ENCODE assay signal across 14 mouse cellular contexts in genomic region chr2:148492108-148492507, GRCm38 (mm10). TPM values are rescaled to one million over a fixed set of nuclear protein-coding genes. Genes with fewer than 3 reads are reported as not detected.
DNase-seq lines count a peak whose midpoint lies in the region; ATAC-seq and TF ChIP-seq lines count a peak whose summit lies in the region.
"Had no signal": no experiment of that assay in that cellular context is flagged by ENCODE, and none has a peak within 500 bp of the region (broad histone marks: within the 10 kb centered on the region; RNA-seq: fewer than 3 reads in every experiment).

No protein-coding gene starts in this region.

- H3K9me3 ChIP-seq in liver, embryonic 15.5 days (replicated peaks), result no peaks in the 10 kb centered on the region
- no peaks in the 10 kb centered on the region for H3K9me3 ChIP-seq in midbrain, embryonic 14.5 days (ENCODE audit: control insufficient read depth, low read length)
- no peaks in the 10 kb centered on the region for H3K9me3 ChIP-seq in forebrain, postnatal 0 days (ENCODE audit: low read length)
- H3K9me3 ChIP-seq in forebrain, embryonic 13.5 days (replicated peaks), result no peaks in the 10 kb centered on the region
- H3K9me3 ChIP-seq: embryonic facial prominence, embryonic 13.5 days; heart, embryonic 12.5 days; limb, embryonic 10.5 days had no signal

- H3K4me2 ChIP-seq in liver, embryonic 15.5 days, result no peak overlapping the region
- no peak overlapping the region for H3K4me2 ChIP-seq in midbrain, embryonic 14.5 days (ENCODE audit: low read length)
- no peak overlapping the region for H3K4me2 ChIP-seq in forebrain, postnatal 0 days (ENCODE audit: low read depth)
- no peak overlapping the region for H3K4me2 ChIP-seq in forebrain, embryonic 13.5 days
- H3K4me2 ChIP-seq: embryonic facial prominence, embryonic 13.5 days; heart, embryonic 12.5 days; midbrain, embryonic 11.5 days had no signal

- H3K27me3 ChIP-seq in liver, embryonic 15.5 days, result no peaks in the 10 kb centered on the region
- H3K27me3 ChIP-seq in midbrain, embryonic 14.5 days (ENCODE audit: control insufficient read depth, insufficient read depth, low read length), result no peaks in the 10 kb centered on the region
- no peaks in the 10 kb centered on the region for H3K27me3 ChIP-seq in forebrain, postnatal 0 days (ENCODE audit: insufficient read depth, low read length)
- H3K27me3 ChIP-seq in forebrain, embryonic 13.5 days, result no peaks in the 10 kb centered on the region
- H3K27me3 ChIP-seq: embryonic facial prominence, embryonic 13.5 days; heart, embryonic 12.5 days had no signal

- H3K27ac ChIP-seq in liver, embryonic 15.5 days (replicated peaks), result no peak overlapping the region
- H3K27ac ChIP-seq in midbrain, embryonic 14.5 days (replicated peaks; ENCODE audit: low read depth, low read length), result no peak overlapping the region
- H3K27ac ChIP-seq in forebrain, postnatal 0 days (ENCODE audit: low read depth, low read length), result no peak overlapping the region
- H3K27ac ChIP-seq in forebrain, embryonic 13.5 days, result no peak overlapping the region
- H3K27ac ChIP-seq: embryonic facial prominence, embryonic 13.5 days; limb, embryonic 10.5 days had no signal

- WGBS in liver, embryonic 15.5 days (ENCODE audit: insufficient replicate concordance), result 24% methylated on average over 4 of the region's 4 CpGs
- 80% methylated on average over 4 of the region's 4 CpGs for WGBS in midbrain, embryonic 14.5 days
- 91% methylated on average over 4 of the region's 4 CpGs for WGBS in forebrain, postnatal 0 days
- 89% methylated on average over 4 of the region's 4 CpGs for WGBS in forebrain, embryonic 13.5 days

- H3K9ac ChIP-seq in liver, embryonic 15.5 days, result no peak overlapping the region
- no peak overlapping the region for H3K9ac ChIP-seq in midbrain, embryonic 14.5 days (replicated peaks; ENCODE audit: low read length)
- H3K9ac ChIP-seq in forebrain, postnatal 0 days, result no peak overlapping the region
- no peak overlapping the region for H3K9ac ChIP-seq in forebrain, embryonic 13.5 days
- H3K9ac ChIP-seq: embryonic facial prominence, embryonic 13.5 days; heart, embryonic 12.5 days had no signal

- H3K4me3 ChIP-seq in liver, embryonic 15.5 days (replicated peaks), result no peak overlapping the region
- H3K4me3 ChIP-seq in midbrain, embryonic 14.5 days (replicated peaks; ENCODE audit: low read depth, low read length), result no peak overlapping the region
- no peak overlapping the region for H3K4me3 ChIP-seq in forebrain, postnatal 0 days (ENCODE audit: low read depth, low read length)
- no peak overlapping the region for H3K4me3 ChIP-seq in forebrain, embryonic 13.5 days
- H3K4me3 ChIP-seq: embryonic facial prominence, embryonic 13.5 days; heart, embryonic 12.5 days; limb, embryonic 10.5 days had no signal

- TF ChIP-seq CTCF in forebrain, postnatal 0 days (IDR thresholded peaks at IDR 0.05; ENCODE audit: low read depth), result no peak

- no peaks in the 10 kb centered on the region for H3K36me3 ChIP-seq in liver, embryonic 15.5 days (replicated peaks)
- no peaks in the 10 kb centered on the region for H3K36me3 ChIP-seq in midbrain, embryonic 14.5 days (ENCODE audit: control insufficient read depth, insufficient read depth, low read length)
- no peaks in the 10 kb centered on the region for H3K36me3 ChIP-seq in forebrain, postnatal 0 days (ENCODE audit: insufficient read depth)
- no peaks in the 10 kb centered on the region for H3K36me3 ChIP-seq in forebrain, embryonic 13.5 days (ENCODE audit: poor library complexity, severe bottlenecking)
- H3K36me3 ChIP-seq: embryonic facial prominence, embryonic 13.5 days; heart, embryonic 12.5 days; limb, embryonic 10.5 days had no signal

- 0 out of 2 replicates have a peak, but pooled peaks have one; percentile 40 for ATAC-seq in liver, embryonic 15.5 days (ENCODE audit: insufficient read depth)
- ATAC-seq in monocyte, adult 5-6 weeks (replicated peaks; ENCODE audit: insufficient number of reproducible peaks, low FRiP score, low TSS enrichment, poor library complexity, severe bottlenecking), result peak; percentile 74
- ATAC-seq in midbrain, embryonic 14.5 days (ENCODE audit: low FRiP score, low TSS enrichment), result no peak
- no peak for ATAC-seq in forebrain, postnatal 0 days
- ATAC-seq in forebrain, embryonic 13.5 days, result no peak

- peaks cover 10% of the 10 kb centered on the region; the same call in 1 of the 2 replicates for H3K4me1 ChIP-seq in liver, embryonic 15.5 days (replicated peaks)
- H3K4me1 ChIP-seq in midbrain, embryonic 14.5 days (ENCODE audit: control insufficient read depth, insufficient read depth, low read length), result no peaks in the 10 kb centered on the region
- H3K4me1 ChIP-seq in forebrain, postnatal 0 days (ENCODE audit: insufficient read depth), result no peaks in the 10 kb centered on the region
- H3K4me1 ChIP-seq in forebrain, embryonic 13.5 days, result no peaks in the 10 kb centered on the region
- H3K4me1 ChIP-seq: embryonic facial prominence, embryonic 13.5 days; limb, embryonic 10.5 days had no signal

- peak; percentile 53 for DNase-seq in layer of hippocampus, adult 9-11 months
- DNase-seq in layer of hippocampus, postnatal 14 days (ENCODE audit: low spot score in 2 of 2), result no peak
- DNase-seq in brain, adult 2 months (ENCODE audit: low read depth, low spot score), result peak; percentile 16
- DNase-seq in midbrain, embryonic 14.5 days, result no peak
- no peak for DNase-seq in forebrain, postnatal 0 days
- DNase-seq: cerebellum, adult 18-20 months had no signal

RNA-seq across cellular contexts. Expression of gene Cd93, which starts 48.7 kb away (rescaled TPM):
- total RNA-seq in layer of hippocampus, postnatal 14 days (2021), result 10 to 100 TPM; 11.8 to 13.5 TPM
- 1.9 and 2.2 TPM in 2 replicates for polyA plus RNA-seq in liver, embryonic 15.5 days (2015; fragmentation: Nextera tagmentation; extraction: Ambion mirVana)
- 4.8 to 5.9 TPM (median 4.9 TPM) in 3 replicates for total RNA-seq in monocyte, adult 5-6 weeks (2017)
- polyA plus RNA-seq in midbrain, embryonic 14.5 days (2014; fragmentation: Nextera tagmentation; extraction: Ambion mirVana), result 5.1 and 8.8 TPM in 2 replicates
- total RNA-seq in forebrain, postnatal 0 days (2014; rRNA removed), result 15.2 and 22.4 TPM in 2 replicates
- 4.0 and 4.5 TPM in 2 replicates for polyA plus RNA-seq in forebrain, postnatal 0 days (2015; fragmentation: Nextera tagmentation; extraction: Ambion mirVana)
- polyA plus RNA-seq in forebrain, embryonic 13.5 days (2015; fragmentation: Nextera tagmentation; extraction: Ambion mirVana), result 5.0 and 5.9 TPM in 2 replicates
- total RNA-seq: MEL had no signal

Comparison
In these comparisons a context has a peak if more than half of its experiments do, and no peak if none do; other contexts are left out.
1. DNase-seq: peak in layer of hippocampus, adult 9-11 months (single experiment) and brain, adult 2 months (single experiment); none in layer of hippocampus, postnatal 14 days (0 of 2), midbrain, embryonic 14.5 days (single experiment) and forebrain, postnatal 0 days (single experiment).
2. ATAC-seq: peak in liver, embryonic 15.5 days (single experiment) and monocyte, adult 5-6 weeks (single experiment); none in midbrain, embryonic 14.5 days (single experiment), forebrain, postnatal 0 days (single experiment) and forebrain, embryonic 13.5 days (single experiment).